Mouse (Mus musculus): Measurements from ENCODE around the gene Krt81. TPM values are rescaled to one million over a fixed set of nuclear protein-coding genes. Genes with fewer than 3 reads are reported as not detected.
A peak's percentile ranks its signal among the peaks of the same experiment; 100 is the strongest.

The Krt81 gene
- polyA plus RNA-seq, 1 experiment, result not detected

- H3K4me3 ChIP-seq (ENCODE audit: low read depth, low read length), result no peak overlapping the region
- no peak overlapping the region for H3K27ac ChIP-seq (ENCODE audit: insufficient read depth, low read depth, low read length)
- 69% methylated on average over 8 of the region's 8 CpGs for WGBS
- H3K36me3 ChIP-seq (ENCODE audit: control insufficient read depth, insufficient read depth, low read length), result no peaks in the 10 kb centered on the region
- no peaks in the 10 kb centered on the region for H3K4me1 ChIP-seq (ENCODE audit: control insufficient read depth, insufficient read depth, insufficient read length, low read length)
- no peaks in the 10 kb centered on the region for H3K27me3 ChIP-seq (ENCODE audit: control insufficient read depth, insufficient read depth, low read length)
- no peak for TF ChIP-seq POLR2A (IDR thresholded peaks at IDR 0.05; ENCODE audit: low read depth, low read length)
- no peak for TF ChIP-seq CTCF (IDR thresholded peaks at IDR 0.05; ENCODE audit: extremely low read depth, insufficient read length, insufficient replicate concordance, low read depth, low read length)
Measured at GRCm38 (mm10) chr15:101492718-101493117, 29.2 kb upstream of the Krt81 start.

- 45% methylated on average over 6 of the region's 6 CpGs for WGBS
- Histone ChIP-seq H3K27ac (ENCODE audit: insufficient read depth, low read depth, low read length) (no peak within 1 kb of the TSS), H3K4me1 (ENCODE audit: control insufficient read depth, insufficient read depth, insufficient read length, low read length) (no peaks in the 10 kb centered on the region), H3K27me3 (ENCODE audit: control insufficient read depth, insufficient read depth, low read length) (no peaks in the 10 kb centered on the region), H3K4me3 (ENCODE audit: low read depth, low read length) (no peak within 1 kb of the TSS), H3K36me3 (ENCODE audit: control insufficient read depth, insufficient read depth, low read length) (no peaks in the 10 kb centered on the region)
- no peak for TF ChIP-seq POLR2A (IDR thresholded peaks at IDR 0.05; ENCODE audit: low read depth, low read length)
- TF ChIP-seq CTCF (IDR thresholded peaks at IDR 0.05; ENCODE audit: extremely low read depth, insufficient read length, insufficient replicate concordance, low read depth, low read length), result no peak
Measured at GRCm38 (mm10) chr15:101491431-101491830, 27.9 kb upstream of the Krt81 start, which contains the start of gene Krt83. TSS of gene Krt83 (minus strand) at chr15:101491512.

GRCm38 (mm10) chr15:101485911-101486635 is 22.5 kb upstream of the Krt81 start:
- Histone ChIP-seq H3K36me3 (ENCODE audit: control insufficient read depth, insufficient read depth, low read length) (no peaks in the 10 kb centered on the region), H3K27ac (ENCODE audit: insufficient read depth, low read depth, low read length) (no peak overlapping the region), H3K27me3 (ENCODE audit: control insufficient read depth, insufficient read depth, low read length) (no peaks in the 10 kb centered on the region), H3K4me3 (ENCODE audit: low read depth, low read length) (no peak overlapping the region), H3K4me1 (ENCODE audit: control insufficient read depth, insufficient read depth, insufficient read length, low read length) (no peaks in the 10 kb centered on the region)
- WGBS, result 78% methylated on average over 11 of the region's 11 CpGs
- no peak for TF ChIP-seq POLR2A (IDR thresholded peaks at IDR 0.05; ENCODE audit: low read depth, low read length)
- TF ChIP-seq CTCF (IDR thresholded peaks at IDR 0.05; ENCODE audit: extremely low read depth, insufficient read length, insufficient replicate concordance, low read depth, low read length), result no peak

- Histone ChIP-seq H3K4me3 (ENCODE audit: low read depth, low read length) (no peak overlapping the region), H3K27me3 (ENCODE audit: control insufficient read depth, insufficient read depth, low read length) (no peaks in the 10 kb centered on the region), H3K4me1 (ENCODE audit: control insufficient read depth, insufficient read depth, insufficient read length, low read length) (no peaks in the 10 kb centered on the region), H3K27ac (ENCODE audit: insufficient read depth, low read depth, low read length) (no peak overlapping the region), H3K36me3 (ENCODE audit: control insufficient read depth, insufficient read depth, low read length) (no peaks in the 10 kb centered on the region)
- TF ChIP-seq POLR2A (IDR thresholded peaks at IDR 0.05; ENCODE audit: low read depth, low read length) (no peak), CTCF (IDR thresholded peaks at IDR 0.05; ENCODE audit: extremely low read depth, insufficient read length, insufficient replicate concordance, low read depth, low read length) (no peak)
- WGBS, result 76% methylated on average over 1 of the region's 1 CpGs
Measured at GRCm38 (mm10) chr15:101484939-101485338, 21.4 kb upstream of the Krt81 start.

GRCm38 (mm10) chr15:101483646-101484045 is 20.1 kb upstream of the Krt81 start:
- 82% methylated on average over 1 of the region's 1 CpGs for WGBS
- no peak overlapping the region for H3K27ac ChIP-seq (ENCODE audit: insufficient read depth, low read depth, low read length)

GRCm38 (mm10) chr15:101482056-101482455 is 18.5 kb upstream of the Krt81 start:
- Histone ChIP-seq H3K27ac (ENCODE audit: insufficient read depth, low read depth, low read length) (no peak overlapping the region), H3K36me3 (ENCODE audit: control insufficient read depth, insufficient read depth, low read length) (no peaks in the 10 kb centered on the region), H3K4me3 (ENCODE audit: low read depth, low read length) (no peak overlapping the region), H3K4me1 (ENCODE audit: control insufficient read depth, insufficient read depth, insufficient read length, low read length) (peaks cover 4% of the 10 kb centered on the region), H3K27me3 (ENCODE audit: control insufficient read depth, insufficient read depth, low read length) (0 out of 2 replicates have a peak, but pooled peaks cover 2% of the 10 kb centered on the region)
- TF ChIP-seq POLR2A (IDR thresholded peaks at IDR 0.05; ENCODE audit: low read depth, low read length) (no peak), CTCF (IDR thresholded peaks at IDR 0.05; ENCODE audit: extremely low read depth, insufficient read length, insufficient replicate concordance, low read depth, low read length) (no peak)
- WGBS, result 41% methylated on average over 4 of the region's 4 CpGs

More at GRCm38 (mm10) chr15:101483646-101484045, 20.1 kb upstream of the Krt81 start:
- TF ChIP-seq POLR2A (IDR thresholded peaks at IDR 0.05; ENCODE audit: low read depth, low read length), result no peak
- TF ChIP-seq CTCF (IDR thresholded peaks at IDR 0.05; ENCODE audit: extremely low read depth, insufficient read length, insufficient replicate concordance, low read depth, low read length), result no peak
- Histone ChIP-seq H3K4me3 (ENCODE audit: low read depth, low read length) (no peak overlapping the region), H3K4me1 (ENCODE audit: control insufficient read depth, insufficient read depth, insufficient read length, low read length) (peaks cover 4% of the 10 kb centered on the region), H3K36me3 (ENCODE audit: control insufficient read depth, insufficient read depth, low read length) (no peaks in the 10 kb centered on the region), H3K27me3 (ENCODE audit: control insufficient read depth, insufficient read depth, low read length) (0 out of 2 replicates have a peak, but pooled peaks cover 2% of the 10 kb centered on the region)

- WGBS, result 26% methylated on average over 11 of the region's 11 CpGs
- Histone ChIP-seq H3K27ac (ENCODE audit: insufficient read depth, low read depth, low read length) (no peak overlapping the region), H3K27me3 (ENCODE audit: control insufficient read depth, insufficient read depth, low read length) (0 out of 2 replicates have a peak, but pooled peaks cover 2% of the 10 kb centered on the region), H3K4me1 (ENCODE audit: control insufficient read depth, insufficient read depth, insufficient read length, low read length) (peaks cover 4% of the 10 kb centered on the region), H3K4me3 (ENCODE audit: low read depth, low read length) (peak overlapping the region; percentile 39), H3K36me3 (ENCODE audit: control insufficient read depth, insufficient read depth, low read length) (no peaks in the 10 kb centered on the region)
- TF ChIP-seq CTCF (IDR thresholded peaks at IDR 0.05; ENCODE audit: extremely low read depth, insufficient read length, insufficient replicate concordance, low read depth, low read length), result no peak
- no peak for TF ChIP-seq POLR2A (IDR thresholded peaks at IDR 0.05; ENCODE audit: low read depth, low read length)
Measured at GRCm38 (mm10) chr15:101479666-101480060, 16.1 kb upstream of the Krt81 start.

Data from small intestine, adult 2 months (tissue).